Comparison of ENCODE assay signal across 8 mouse cellular contexts in genomic region chr3:68576431-68576830, GRCm38 (mm10).
A peak's percentile ranks its signal among the peaks of the same experiment; 100 is the strongest.
DNase-seq lines count a peak whose midpoint lies in the region; ATAC-seq and TF ChIP-seq lines count a peak whose summit lies in the region.

No protein-coding gene starts in this region.

- H3K27ac ChIP-seq in lung, embryonic 14.5 days (ENCODE audit: low read depth), result 0 out of 2 replicates have a peak overlapping the region, but pooled peaks have one; percentile 13
- H3K27ac ChIP-seq in hindbrain, embryonic 11.5 days (ENCODE audit: low read depth, low read length), result no peak overlapping the region

- peaks cover 28% of the 10 kb centered on the region for H3K4me1 ChIP-seq in lung, embryonic 14.5 days (ENCODE audit: insufficient read depth)
- H3K4me1 ChIP-seq in hindbrain, embryonic 11.5 days (replicated peaks; ENCODE audit: control insufficient read depth, insufficient read depth, low read length), result no peaks in the 10 kb centered on the region; the same call in 1 of the 2 replicates

- H3K9ac ChIP-seq in lung, embryonic 14.5 days, result no peak overlapping the region
- H3K9ac ChIP-seq in hindbrain, embryonic 11.5 days (ENCODE audit: low read depth, low read length), result 0 out of 2 replicates have a peak overlapping the region, but pooled peaks have one; percentile 15

- intact Hi-C loops in left cerebral cortex, postnatal 25 days (cut with DNase I), result loop anchor here (2.0 to 5.0 kb wide), 2 partner anchors 32 to 101 kb away; no protein-coding TSS in a partner anchor

- no peak for TF ChIP-seq CTCF in lung, embryonic 14.5 days (IDR thresholded peaks at IDR 0.05; ENCODE audit: low read depth)

- no peaks in the 10 kb centered on the region for H3K36me3 ChIP-seq in lung, embryonic 14.5 days (ENCODE audit: insufficient read depth)
- H3K36me3 ChIP-seq in hindbrain, embryonic 11.5 days (ENCODE audit: control insufficient read depth, insufficient read depth, low read length), result no peaks in the 10 kb centered on the region

- H3K4me3 ChIP-seq in lung, embryonic 14.5 days (ENCODE audit: low read depth, low read length), result no peak overlapping the region
- no peak overlapping the region for H3K4me3 ChIP-seq in hindbrain, embryonic 11.5 days (ENCODE audit: low read depth, low read length)

- H3K9me3 ChIP-seq in lung, embryonic 14.5 days (ENCODE audit: low read depth, low read length), result no peaks in the 10 kb centered on the region
- H3K9me3 ChIP-seq in hindbrain, embryonic 11.5 days (ENCODE audit: control insufficient read depth, low read length), result no peaks in the 10 kb centered on the region

- DNase-seq in lung, embryonic 14.5 days, result peak; percentile 84
- no peak for DNase-seq in lung, postnatal 14 days
- DNase-seq in cerebellum, postnatal 36 days, result peak; percentile 94 to 97
- DNase-seq in hindbrain, embryonic 11.5 days (ENCODE audit: low spot score), result peak; percentile 17
- DNase-seq in left cerebral cortex, postnatal 25 days (ENCODE audit: low spot score in 2 of 2), result peak; percentile 90 to 96
- DNase-seq in right cerebral cortex, adult 2 months (ENCODE audit: low spot score in 2 of 2), result peak; percentile 92 to 95
- no peak for DNase-seq in urinary bladder, postnatal 4 days (ENCODE audit: low spot score in 2 of 2)
- no peak for DNase-seq in gastrocnemius, postnatal 25 days

- WGBS in lung, embryonic 14.5 days, result 14% methylated on average over 7 of the region's 7 CpGs
- 27% methylated on average over 7 of the region's 7 CpGs for WGBS in hindbrain, embryonic 11.5 days

- H3K27me3 ChIP-seq in lung, embryonic 14.5 days (ENCODE audit: insufficient read depth, low read length), result no peaks in the 10 kb centered on the region
- H3K27me3 ChIP-seq in hindbrain, embryonic 11.5 days (ENCODE audit: control insufficient read depth, insufficient read depth, low read length), result no peaks in the 10 kb centered on the region

- peak overlapping the region; percentile 33; the same call in 1 of the 2 replicates for H3K4me2 ChIP-seq in lung, embryonic 14.5 days
- H3K4me2 ChIP-seq in hindbrain, embryonic 11.5 days (replicated peaks; ENCODE audit: low read depth, low read length), result no peak overlapping the region

- ATAC-seq in lung, embryonic 14.5 days (ENCODE audit: insufficient read depth), result peak; percentile 48; the same call in 1 of the 2 replicates
- no peak for ATAC-seq in hindbrain, embryonic 11.5 days (ENCODE audit: low FRiP score)

Comparison
In these comparisons a context has a peak if more than half of its experiments do, and no peak if none do; other contexts are left out.
1. DNase-seq: peak in lung, embryonic 14.5 days (single experiment), cerebellum, postnatal 36 days (2 of 2), hindbrain, embryonic 11.5 days (single experiment), left cerebral cortex, postnatal 25 days (2 of 2) and right cerebral cortex, adult 2 months (2 of 2); none in lung, postnatal 14 days (single experiment), urinary bladder, postnatal 4 days (0 of 2) and gastrocnemius, postnatal 25 days (single experiment).